Mouse (Mus musculus) layer of hippocampus, adult 18-20 months (tissue): ENCODE measurements around the gene Cryba4. TPM values are rescaled to one million over a fixed set of nuclear protein-coding genes. Genes with fewer than 3 reads are reported as not detected.

ENCODE experiments used
- DNase-seq, 2 experiments: peaks; one replicate each; pipeline ENCODE4 v3.0.0; 2022; ENCODE audit warnings: low spot score in 2 of 2
- total RNA-seq, 2 experiments: library from RNA; stranded (reverse); gene quantifications; 2 replicates each; pipeline ENCODE4 v1.2.3; 2021

Gene Cryba4
- total RNA-seq, 2 experiments from 2014 or later, result 1.0 TPM; not detected in 1

DNA sequence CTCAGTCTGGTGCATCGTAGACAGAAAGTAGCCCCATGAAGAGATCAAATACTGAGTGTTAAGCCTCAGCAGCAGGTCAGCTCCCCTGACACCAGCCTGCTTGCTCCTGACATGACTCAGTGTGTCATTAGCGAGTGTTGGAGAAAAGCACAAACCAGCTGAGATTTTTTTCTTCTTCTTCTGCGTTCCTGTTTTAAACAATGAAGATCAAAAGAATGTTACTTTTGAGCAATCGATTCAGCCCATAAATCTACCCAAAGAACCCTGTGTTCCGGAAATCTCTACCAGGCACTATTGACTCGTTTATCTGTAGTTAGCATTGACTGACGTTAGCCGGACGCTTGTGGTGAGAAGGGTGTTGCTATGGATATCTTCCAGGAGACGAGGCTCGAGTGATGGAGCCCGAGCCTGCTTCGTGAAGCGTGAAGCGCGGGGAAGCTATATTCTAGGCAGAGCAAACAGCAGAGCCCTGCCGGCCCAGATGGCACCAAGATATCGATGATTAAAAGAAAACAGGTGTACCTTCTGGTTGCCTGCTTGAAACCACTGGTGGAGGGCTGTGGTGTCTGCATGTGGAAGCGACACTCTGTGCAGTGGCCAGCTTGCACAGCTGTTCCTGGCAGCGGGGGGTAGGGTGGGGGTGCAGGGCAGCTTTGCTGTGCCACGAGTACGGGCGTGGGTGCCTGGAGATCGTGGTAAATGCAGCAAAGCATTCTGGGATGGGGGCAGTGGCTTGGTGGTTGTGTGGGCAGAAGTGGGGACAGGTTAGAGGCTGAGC is 18.6 kb upstream of the Cryba4 start:
- peak; percentile 43 to 62 for DNase-seq

DNA sequence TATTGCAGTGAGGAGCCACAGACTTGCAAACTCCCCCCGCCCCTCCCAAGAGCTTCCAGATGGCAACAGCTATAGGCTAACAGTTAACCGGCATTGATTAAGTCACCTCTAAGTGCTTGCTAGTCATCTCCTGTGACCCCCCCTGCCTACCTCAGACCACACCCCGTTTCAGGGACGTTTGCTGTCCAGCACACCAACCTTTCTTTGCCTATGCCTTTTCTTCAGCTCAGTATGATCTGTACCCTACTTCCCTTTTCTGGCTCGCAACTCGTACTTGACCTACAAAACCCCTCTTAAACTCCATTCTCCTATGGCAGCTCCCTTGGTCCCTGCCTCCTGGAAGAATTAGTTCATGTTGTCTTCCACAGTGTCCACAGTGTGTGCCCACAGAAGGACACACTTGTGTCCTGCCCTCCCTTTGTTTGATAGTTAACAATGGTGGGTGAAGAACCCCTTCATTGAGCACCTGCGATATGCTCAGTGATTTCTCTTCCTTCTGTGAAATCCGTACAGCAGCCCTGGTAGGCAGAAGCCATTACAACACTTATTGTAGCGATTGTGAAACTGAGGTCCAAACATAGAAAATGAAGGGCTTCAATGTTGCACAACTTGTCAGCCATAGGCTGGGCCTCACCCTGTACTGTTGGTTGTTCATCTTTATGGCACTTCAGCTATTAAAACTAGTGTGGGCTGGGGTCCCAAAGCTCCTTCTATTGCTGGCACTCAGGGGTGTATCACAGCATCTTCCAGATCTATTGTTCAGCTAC is 13.9 kb upstream of the Cryba4 start:
- no peak for DNase-seq

DNA sequence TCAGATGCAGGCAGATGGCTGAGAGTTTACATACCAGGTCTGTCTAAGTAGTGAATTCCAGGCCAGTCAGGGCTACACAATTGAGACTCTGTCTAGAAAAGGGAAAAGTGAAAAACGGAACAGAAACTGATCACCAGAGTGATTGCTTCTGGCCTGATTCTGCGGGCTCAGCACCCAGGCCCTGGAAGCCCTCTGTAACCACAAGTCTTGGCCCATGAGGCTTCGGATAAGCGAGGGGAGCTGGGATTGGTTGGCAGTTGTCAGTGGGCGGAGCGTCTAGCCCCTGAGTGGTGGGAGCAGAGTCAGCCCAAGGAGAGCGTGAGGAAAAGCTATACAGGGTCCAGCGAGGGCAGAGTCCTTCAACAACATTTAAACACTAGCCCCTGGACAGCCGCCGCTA is 13.2 kb upstream of the Cryba4 start:
- DNase-seq, result no peak

DNA sequence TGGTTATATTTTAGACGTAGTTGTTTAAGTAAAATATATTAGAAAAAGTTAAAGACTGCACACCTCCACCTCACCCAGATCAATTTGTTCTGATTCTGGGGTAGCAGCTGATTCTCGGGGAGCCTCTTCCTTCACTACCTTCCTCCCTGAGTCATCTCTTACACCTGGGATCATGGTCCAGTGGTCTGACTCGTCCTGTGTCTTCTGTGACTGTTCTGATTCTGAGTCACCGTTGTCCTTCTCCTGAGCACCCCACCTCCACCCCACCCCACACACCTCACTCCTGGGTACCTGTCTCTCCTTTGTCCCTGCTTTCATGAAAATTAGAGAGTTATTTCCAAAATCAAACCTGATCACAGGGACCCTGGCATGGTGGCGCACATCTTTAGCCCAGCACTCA is 12.8 kb upstream of the Cryba4 start:
- no peak for DNase-seq

DNA sequence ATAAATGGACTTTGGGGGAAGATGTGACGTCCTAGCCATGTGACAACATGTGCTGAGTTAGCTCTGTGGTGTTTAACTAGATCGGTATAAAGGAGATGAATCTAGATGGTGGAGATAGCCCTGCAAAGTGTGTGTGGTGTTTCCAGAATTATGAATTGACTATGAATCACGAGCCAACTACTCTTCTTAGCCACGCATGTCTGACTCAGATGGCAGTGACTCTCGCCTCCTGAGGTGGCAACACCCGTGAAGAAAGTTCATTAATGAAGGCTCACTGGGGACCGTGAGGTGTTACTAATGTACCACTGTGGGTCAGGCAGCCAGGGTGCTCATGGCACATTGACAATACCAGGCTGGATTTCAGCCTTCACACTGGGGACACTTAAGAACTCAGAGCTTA is 11.8 kb upstream of the Cryba4 start:
- no peak for DNase-seq

DNA sequence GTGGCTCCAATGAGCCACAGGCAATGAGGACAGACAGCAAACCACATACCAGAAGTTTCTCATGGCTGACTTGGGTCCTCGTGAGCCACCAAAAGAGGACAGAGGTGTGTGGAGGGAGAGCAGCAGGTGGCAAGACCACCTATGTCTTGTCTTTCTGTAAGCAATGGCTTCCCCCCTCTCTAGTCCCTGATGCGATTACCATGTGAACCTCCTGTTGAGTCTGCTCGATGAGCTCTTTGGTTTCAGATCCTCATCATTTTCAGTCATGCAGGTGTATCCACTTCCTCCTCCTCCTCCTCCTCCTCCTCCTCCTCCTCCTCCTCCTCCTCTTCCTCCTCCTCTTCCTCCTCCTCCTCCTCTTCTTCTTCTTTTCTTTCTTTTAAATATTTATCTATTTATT is 8.5 kb upstream of the Cryba4 start:
- no peak for DNase-seq

DNA sequence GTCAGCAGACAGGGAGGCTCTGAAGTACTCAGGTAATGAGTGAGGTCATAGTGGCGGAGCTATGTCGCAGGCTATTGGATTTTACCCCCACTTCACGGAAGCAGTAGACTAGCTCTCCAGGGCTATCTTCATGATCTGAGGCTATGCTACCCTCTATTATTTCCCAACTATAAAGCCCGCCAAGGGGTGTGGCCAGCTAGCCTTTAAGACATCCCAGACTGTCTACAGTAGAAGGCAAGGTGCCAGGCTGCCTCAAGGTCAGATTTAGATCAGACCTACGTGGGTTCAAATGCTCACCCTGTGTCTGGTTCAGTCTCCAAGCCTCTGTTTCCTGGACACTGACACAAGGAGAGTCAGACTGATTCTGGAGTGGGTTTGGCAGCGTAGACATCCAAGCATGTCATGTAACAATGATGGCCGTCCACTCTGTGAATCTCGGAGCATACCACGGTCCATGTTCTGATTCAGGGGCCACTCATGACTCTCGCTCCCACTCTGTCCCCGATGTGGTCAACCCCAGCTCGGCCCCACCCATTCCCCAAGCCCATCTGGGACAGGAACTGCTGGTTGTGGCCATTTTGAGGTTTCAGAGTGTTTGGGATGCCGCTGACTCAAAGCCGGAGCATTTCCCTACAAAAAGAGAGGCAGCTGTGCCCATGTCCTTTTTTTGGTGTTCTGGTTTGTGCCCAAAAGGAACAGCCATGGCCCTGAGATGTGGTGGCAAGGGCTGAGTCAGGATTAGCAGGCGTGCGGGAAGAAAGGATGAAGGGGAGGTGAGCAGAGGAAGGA is 7.7 kb upstream of the Cryba4 start:
- DNase-seq, result no peak

DNA sequence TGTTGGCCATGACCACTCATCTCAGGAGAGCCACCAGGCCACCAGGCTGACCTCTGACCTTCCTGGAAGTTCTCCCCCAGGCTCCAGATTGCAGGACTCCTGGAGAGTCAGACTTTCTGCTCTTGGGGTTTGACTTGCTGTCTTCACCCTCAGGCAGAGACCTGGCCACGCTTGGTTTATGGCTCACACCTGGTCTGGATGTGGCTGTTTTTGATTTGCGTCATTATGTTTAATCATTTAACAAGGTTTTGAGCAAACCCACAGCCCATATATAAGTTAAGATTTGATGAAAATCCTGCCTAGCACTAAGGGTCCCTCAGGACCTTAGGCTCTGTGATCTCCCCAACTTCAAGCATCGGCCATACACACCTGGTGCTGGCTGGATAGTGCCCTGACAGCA is 5.6 kb upstream of the Cryba4 start:
- DNase-seq, result no peak

DNA sequence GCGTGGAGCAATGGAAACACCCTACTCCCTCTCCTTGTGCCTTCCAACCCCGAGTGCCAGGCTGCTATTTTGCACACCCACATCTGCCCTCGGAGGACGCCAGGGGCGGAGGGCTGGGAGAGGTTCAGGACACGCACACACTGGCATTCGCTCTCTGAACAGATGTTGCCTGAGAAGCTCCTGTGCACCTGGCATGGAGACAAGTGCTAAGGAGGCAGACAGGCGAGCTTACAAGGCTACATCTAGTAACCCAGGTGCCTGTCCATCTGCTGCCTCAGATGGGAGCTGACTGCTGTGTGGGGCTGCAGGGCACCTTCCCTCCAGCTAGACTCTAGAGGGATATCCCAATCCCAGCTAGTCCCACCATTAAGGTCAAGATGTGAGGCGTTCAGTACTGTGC is 4.1 kb upstream of the Cryba4 start:
- no peak for DNase-seq

DNA sequence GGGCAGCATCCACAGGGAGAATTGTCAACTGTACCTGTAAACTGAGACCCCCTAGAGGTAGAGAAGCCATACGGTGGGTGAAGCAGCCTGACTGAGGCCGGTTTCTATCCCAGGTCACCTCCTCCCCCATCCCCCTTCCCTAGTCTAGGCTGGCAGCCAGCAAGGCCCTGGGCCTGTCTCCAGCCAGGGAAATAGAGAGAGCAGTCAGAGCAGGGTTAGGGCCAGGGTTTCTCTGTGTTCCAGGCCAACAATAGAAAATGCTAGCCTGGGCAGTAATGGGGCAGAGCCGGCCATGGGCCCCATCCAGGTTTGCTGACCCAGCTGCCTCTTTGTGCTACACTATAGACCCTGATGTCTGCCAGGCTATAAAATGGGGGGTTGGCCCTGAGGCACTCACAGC is 3.1 kb upstream of the Cryba4 start, which contains the start of gene Crybb1:
Gene Crybb1 (plus strand): TSS at position 390 of the 400 bp plus-strand sequence.
- DNase-seq, result peak; percentile 30 to 70

DNA sequence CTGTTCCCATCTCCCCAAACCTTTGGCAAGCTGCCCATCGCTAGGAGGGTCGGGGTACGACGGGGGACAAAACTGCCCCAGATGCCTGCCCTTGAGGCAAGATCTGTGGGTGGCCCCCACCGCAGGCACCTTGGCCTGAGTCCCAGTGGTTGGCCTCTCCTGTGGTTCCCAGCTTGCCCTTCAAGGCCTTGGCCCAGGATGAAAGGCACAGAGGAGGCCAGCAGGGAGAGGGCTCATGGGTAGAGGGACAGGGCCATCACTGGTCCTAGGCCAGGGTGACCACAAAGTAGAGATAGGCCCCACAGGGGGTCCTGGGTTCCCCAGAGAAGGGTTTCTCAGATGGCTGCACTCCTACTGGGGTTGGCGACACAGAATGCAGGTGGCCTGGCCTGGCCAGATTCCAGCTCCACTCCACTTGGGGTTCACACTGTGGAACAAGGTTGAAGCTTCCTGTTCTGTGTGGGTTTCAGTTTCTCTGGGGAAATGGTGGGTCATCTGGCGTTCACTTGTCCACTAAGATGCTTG is 2.0 kb upstream of the Cryba4 start:
- DNase-seq, result peak in 1 of 2 experiments; percentile 61

DNA sequence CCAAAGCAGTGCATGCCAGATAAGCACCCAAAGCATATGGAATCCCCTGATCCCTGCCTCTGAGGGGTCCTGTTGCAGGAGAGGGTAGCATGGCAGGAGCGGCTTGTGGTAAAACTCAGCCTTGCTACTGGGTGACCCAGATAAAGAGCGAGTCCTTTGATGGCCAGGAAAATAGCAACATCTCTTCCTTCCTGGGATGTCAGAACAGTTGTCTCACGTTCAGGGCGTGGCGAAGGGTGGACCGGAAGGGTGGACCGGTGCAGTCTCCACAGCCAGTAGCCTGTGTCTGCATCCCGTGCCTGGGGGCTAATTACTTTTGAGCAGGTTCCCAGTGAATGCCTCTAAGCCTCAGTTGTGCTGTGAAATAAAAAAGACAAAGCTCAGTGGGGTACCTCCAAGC is 851 bp upstream of the Cryba4 start:
- DNase-seq, result no peak

DNA sequence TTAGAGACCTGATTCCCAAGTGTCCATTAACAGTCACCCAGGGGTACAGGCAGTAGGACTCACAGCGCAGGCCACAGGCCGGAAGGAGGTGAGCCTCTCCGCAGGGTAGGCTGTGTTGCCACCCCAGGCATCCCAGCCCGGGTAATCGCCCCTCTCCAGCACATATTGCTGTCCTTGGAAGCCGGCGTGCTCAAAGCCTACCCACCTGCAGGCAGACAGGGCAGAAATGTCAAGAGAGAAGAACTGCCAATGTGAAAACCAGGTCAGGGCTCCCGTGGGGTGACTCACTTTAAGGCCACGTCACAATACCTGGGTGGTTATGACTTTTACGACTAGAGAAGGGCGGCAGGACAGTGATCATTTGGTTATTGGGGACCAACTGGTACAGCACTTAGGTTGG is 3.2 kb downstream of the Cryba4 start:
- DNase-seq, result no peak

DNA sequence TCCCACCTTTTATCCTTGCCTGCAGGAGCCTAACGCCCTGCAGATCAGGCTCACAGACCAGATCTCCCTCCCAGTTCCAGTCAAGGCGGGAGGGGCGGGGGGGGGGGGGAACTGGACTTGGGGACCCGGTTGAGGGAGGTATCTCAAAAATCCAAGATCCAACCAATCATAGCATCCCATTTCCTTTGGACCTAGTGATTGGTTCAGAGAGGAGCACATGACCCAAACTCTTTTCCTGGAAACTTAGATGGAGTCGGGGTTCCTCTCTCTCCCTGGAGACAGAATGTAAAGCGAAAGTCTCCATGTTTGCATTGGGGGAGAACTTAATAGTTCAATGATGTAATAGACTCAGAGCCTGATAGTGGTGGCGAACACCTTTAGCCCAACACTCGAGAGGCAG is 4.9 kb downstream of the Cryba4 start:
- no peak for DNase-seq

DNA sequence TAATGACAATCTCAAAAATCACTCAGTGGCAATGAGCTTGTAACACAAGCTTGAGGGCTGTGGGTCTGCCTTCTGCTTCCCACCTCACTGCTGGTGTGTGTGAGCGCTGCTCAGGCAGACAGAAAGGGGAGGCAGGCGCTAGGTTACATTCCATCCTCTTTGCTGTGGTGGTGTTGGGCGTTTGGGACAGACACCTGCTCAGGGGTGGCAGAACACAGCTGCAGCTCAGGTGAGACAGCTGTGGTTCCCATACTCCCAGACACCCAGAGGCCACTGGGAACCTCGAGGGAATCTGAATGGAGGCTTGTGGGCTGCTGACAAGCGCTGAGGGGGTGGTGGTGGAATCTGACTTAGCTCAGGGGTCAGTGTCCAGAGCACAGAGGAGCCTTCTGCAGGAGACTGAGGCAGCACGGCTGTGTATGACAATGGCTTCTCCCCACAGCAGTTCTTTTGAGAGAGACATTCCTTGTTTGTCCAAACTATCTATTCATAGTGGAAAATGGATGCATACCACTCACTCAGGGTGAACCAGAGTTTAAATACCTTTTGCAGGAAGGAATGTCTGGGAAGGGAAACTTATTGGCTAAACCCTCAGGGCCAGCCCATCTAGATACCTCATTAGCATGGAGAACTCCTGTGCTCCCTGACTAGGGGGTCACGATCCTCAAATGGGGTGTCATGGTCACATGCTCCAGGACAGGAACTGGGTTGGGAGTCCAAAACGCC is 7.3 kb downstream of the Cryba4 start:
- no peak for DNase-seq

DNA sequence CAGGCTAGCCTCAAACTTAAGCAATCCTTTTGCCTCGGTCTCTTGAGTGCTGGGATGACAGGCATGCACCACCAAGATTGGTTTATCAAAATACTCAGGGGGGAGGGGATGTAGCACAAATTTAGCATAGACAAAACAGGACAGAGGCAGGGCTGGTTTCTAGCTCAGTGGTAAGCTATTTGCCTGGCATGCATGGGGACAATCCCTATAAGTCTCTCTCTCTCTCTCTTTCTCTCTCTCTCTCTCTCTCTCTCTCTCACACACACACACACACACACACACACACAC is 8.1 kb downstream of the Cryba4 start:
- DNase-seq, result no peak

DNA sequence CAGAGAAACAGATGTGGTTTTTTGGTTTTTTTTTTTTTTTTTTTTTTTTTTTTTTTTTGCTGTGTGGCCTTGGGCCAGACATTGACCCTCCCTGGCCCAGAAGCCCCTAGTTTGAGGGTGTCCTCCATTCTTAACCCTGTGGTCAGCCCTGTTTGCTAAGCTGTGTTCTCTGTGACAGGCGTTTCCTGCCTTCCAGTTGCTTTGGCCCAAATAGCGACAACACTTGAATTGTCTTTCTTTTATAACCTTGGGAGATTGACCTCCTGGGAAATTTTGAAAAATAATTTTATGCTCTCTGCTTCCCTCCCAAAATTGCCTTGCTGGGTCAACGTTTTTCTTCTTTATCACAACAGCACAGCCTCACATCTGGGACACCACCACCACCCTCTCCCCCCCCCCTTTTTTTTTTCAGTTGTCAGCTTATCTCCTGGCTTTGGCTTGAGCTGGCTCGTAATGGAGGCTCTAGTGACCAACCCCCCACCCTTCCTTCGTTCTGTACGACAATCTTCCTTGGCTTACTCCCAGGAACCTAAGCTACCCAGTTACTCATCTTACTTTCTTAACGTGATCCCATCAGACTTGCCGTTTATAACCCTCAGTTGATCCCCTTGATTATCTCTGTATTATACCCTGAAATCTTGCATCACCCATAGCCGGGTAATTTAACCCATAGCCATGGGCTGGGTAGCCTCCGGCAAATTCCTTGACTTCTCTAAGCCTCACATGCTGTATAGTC is 8.6 kb downstream of the Cryba4 start:
- DNase-seq, result no peak

DNA sequence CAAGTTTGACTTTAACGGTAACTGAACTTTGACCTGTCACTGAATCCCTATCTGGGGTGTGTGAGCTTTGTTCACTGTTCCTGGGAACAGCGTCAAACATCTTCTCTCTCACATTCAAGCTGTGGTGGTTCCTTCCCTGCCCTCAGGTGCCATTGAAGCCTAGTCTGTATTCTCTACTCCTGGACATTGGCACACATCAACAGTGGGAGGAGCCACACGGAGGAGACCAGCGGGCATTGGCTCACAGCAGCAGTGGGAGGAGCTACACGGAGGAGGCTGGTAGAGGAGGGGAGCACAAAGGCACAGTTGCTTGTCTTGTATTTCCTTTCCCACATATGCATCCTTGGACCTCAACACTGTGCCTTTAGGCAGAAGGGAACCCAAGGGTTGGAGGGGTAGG is 9.3 kb downstream of the Cryba4 start:
- DNase-seq, result no peak

DNA sequence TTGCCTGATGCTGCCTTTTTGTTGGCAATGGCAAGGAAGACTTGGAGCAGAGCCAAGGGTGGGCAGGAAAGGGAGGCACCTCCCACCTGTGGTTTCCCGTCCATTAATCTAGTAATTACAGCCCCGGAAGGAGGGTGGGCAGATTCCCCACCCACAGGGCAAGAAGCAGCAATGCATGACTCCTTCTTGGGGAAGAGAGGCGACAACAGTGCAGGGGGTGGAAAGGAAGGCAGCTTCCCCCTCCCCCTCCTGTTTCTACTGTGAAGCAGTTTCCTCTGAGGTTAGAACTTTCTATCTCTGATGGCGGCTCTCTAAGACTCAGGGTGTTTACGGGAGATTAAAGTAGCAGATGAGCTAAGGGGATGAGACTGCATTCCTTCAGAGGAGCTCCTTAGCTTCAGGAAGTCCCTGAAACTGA is 9.9 kb downstream of the Cryba4 start:
- no peak for DNase-seq

DNA sequence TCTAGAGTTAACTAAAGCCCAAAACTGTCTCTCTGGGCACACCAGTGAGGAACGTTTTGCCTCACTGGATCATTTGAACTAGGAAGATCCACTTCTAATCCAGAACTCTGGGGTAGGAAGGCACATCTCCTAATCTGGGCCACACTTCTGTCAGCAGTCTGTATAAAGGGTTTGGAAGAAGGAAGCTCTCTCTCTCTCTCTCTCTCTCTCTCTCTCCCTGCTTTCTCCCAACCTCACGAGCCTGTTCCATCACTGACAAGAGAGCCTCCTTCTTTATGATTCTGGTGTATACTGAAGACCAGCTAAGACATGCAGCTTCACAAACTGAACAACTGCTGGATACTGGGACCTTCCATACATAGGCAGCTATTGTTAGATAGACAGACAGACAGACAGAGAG is 10.5 kb downstream of the Cryba4 start:
- no peak for DNase-seq
